Mouse (Mus musculus) midbrain, embryonic 14.5 days (tissue): ENCODE measurements at regions not wholly inside any gene's neighbourhood (a gene's known extent, or its start where the extent isn't known, plus 50 kb on each side); places are given as distances from the start of the nearest gene placed in this dataset.
"Not testable (repeated sequence)": the region's sequence is repeated elsewhere in the genome, so short reads cannot be mapped to it uniquely, and the experiment has no call there.

Experiments
- ATAC-seq: fragments of 200-750 bp; cut with Nextera tagmentation; 2 replicates; pipeline ENCODE4 v1.8.0; 2017; ENCODE audit warnings: moderate number of reproducible peaks, moderate library complexity; ENCODE audit not compliant: low FRiP score, low TSS enrichment
- DNase-seq: peaks from one replicate; pipeline ENCODE4 v3.0.0-alpha.2; 2015
- H3K27ac ChIP-seq: fragments of 300-500 bp; sonication (generic); replicated peaks from 2 replicates; pipeline ENCODE4 v1.5.1; 2014; ENCODE audit warnings: mild to moderate bottlenecking, low read depth, low read length, moderate library complexity
- H3K27me3 ChIP-seq: fragments of 300-500 bp; sonication (generic); 2 replicates; pipeline ENCODE4 v1.6.1; 2014; ENCODE audit warnings: low read length, control low read depth, mixed read lengths; ENCODE audit not compliant: control insufficient read depth, insufficient read depth
- H3K36me3 ChIP-seq: fragments of 300-500 bp; sonication (generic); 2 replicates; pipeline ENCODE4 v1.6.1; 2014; ENCODE audit warnings: low read length, control low read depth; ENCODE audit not compliant: control insufficient read depth, insufficient read depth
- H3K4me1 ChIP-seq: fragments of 300-500 bp; sonication (generic); 2 replicates; pipeline ENCODE4 v1.6.1; 2014; ENCODE audit warnings: mild to moderate bottlenecking, antibody characterized with exemption, low read length, control low read depth; ENCODE audit not compliant: control insufficient read depth, insufficient read depth
- H3K4me2 ChIP-seq: fragments of 300-500 bp; sonication (generic); 2 replicates; pipeline ENCODE4 v1.6.1; 2014; ENCODE audit warnings: mild to moderate bottlenecking, low read length, moderate library complexity
- H3K4me3 ChIP-seq: fragments of 300-500 bp; sonication (generic); replicated peaks from 2 replicates; pipeline ENCODE4 v1.5.1; 2014; ENCODE audit warnings: low read depth, low read length
- H3K9ac ChIP-seq: fragments of 300-500 bp; sonication (generic); replicated peaks from 2 replicates; pipeline ENCODE4 v1.6.1; 2014; ENCODE audit warnings: mild to moderate bottlenecking, low read length, moderate library complexity
- H3K9me3 ChIP-seq: fragments of 300-500 bp; sonication (generic); 2 replicates; pipeline ENCODE4 v1.6.1; 2016; ENCODE audit warnings: low read length, control low read depth, mixed read lengths; ENCODE audit not compliant: control insufficient read depth
- WGBS: fragments of 180-500 bp; shearing (Covaris S2); extraction: QIAGEN DNeasy Blood & Tissue Kit; methylation state at CpG from one replicate; pipeline ENCODE4 v1.1.7; 2014; 5-methylcytosine and 5-hydroxymethylcytosine counted together

DNA sequence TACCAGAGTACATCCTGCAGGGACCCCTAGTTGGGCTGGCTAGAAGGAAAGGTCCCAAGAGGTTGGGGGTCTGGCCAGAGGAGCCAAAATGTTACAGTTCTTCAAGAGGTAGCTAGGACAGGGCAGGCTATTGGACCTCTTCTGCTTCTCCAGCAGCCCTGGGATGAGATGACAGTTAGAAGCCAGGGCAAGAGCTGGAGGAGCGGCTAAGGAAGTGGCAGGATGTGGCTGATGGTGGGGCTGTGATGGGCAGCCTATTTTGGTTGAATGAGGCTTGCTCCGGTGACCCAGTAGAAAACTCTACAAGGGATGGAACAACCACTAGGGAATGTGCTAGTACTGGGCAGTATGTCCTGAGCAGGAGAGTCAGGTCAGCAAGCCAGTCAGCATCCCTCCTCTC is 82.8 kb downstream of the Ddx11 start:
- Histone ChIP-seq H3K36me3 (no peaks in the 10 kb centered on the region), H3K27ac (no peak overlapping the region), H3K27me3 (no peaks in the 10 kb centered on the region), H3K4me2 (no peak overlapping the region), H3K9ac (no peak overlapping the region), H3K9me3 (no peaks in the 10 kb centered on the region), H3K4me3 (no peak overlapping the region), H3K4me1 (no peaks in the 10 kb centered on the region)
- no peak for DNase-seq
- ATAC-seq: no peak
- 90% methylated on average over 2 of the region's 2 CpGs for WGBS

DNA sequence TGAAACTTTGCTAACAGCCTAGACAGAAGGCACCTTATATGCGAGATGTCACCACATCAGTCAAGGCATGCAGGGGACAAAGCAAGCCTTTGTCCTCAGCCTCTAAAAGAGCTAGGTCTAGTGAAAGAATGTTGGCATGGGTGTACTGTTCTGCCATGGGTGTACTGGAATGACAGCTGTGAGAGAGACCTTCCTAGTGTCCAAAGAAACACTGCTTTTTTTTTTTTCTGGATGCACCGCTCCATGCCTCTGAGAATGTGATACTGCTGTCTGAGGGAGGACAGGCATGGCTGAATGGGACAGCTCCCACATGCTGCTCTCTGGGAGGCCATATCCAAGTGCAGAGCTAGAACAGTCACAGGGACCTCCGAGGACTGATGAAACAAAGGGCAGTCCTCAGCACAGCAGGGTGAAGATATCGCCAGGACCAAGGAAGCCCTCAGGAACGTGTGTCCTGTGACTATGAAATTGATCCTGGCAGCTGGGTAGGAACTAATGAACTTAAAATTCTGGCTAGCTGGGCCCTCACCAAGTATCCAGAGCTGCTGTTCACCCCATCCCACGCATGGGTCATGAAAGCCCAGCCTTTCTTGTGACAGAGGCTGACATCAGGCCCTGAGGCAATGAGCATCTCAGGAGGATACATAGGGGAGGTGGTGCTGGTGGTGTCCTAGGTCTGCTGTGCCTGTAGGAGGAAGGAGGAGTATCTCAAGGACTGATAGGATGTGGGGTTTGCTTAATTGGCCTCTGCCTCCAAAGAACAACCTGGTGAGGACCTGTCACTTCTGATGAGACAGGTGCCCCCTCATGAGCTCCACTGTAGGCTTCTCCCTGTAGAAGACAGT is 84.6 kb downstream of the Ddx11 start:
- not testable (repeated sequence) for H3K4me3 ChIP-seq, H3K27me3 ChIP-seq, H3K4me2 ChIP-seq, DNase-seq, H3K9ac ChIP-seq, ATAC-seq, H3K9me3 ChIP-seq, H3K36me3 ChIP-seq, H3K27ac ChIP-seq, H3K4me1 ChIP-seq
- 69% methylated on average over 6 of the region's 6 CpGs for WGBS

DNA sequence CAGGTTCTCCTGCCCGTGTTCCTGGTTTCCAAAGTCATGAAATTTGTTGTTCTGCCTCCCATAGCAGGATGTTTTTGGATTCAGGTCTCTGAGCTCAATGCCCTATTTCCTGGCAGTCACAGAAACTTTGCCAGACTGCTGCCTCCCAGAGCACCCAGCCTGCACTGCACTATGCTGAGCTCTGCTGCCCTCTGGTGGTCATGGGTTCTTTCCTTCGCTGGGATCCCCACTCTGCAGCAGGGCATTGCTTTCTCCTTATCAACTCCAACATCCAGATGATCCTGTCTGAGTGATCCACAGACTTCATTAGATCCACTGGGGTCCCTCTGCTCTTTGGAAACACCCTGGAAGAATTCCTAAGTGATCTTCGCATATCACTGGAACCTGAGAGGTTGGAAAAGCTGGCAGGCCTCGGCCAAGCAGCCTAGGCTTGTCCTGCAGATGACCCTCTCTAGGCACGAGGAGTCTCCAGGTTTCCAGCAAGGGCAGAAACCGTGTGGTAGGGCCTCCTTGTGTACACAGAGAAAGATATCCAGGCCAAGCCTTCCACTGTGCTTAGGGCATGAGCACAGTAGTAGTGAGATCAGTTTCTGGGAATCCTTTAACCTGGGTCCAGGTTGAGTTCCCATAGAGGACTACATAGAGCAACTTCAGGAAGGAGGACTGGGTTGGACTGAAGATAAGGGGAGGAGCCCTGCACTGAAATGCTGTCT is 85.6 kb downstream of the Ddx11 start:
- not testable (repeated sequence) for H3K27me3 ChIP-seq, H3K4me2 ChIP-seq, H3K4me1 ChIP-seq, DNase-seq, H3K27ac ChIP-seq, H3K36me3 ChIP-seq, H3K4me3 ChIP-seq, H3K9ac ChIP-seq, H3K9me3 ChIP-seq
- WGBS: 39% methylated on average over 4 of the region's 6 CpGs
- peak; percentile 66; the same call in 1 of the 2 replicates for ATAC-seq

DNA sequence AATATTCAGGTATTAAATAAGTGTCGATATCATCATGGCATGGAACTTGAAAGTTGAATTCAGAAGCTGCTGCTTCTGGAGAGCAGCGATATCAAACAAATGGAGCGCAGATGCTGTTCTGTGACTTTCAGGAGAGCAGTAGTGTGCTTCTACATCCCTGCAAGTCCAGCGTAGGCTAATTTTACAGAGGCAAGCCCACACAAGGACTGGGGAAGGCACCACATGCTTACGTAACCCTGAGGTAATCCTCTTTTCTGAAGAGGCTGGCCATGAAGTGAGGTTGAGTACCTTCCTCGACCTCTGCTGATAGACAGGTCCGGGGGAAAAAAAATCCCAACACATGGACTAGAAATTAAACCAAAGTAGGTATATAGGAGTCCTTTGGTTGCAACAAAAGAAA is 88.2 kb downstream of the Ddx11 start:
- no peak overlapping the region for H3K4me3 ChIP-seq
- no peak overlapping the region for H3K27ac ChIP-seq
- no peak overlapping the region for H3K4me2 ChIP-seq
- H3K36me3 ChIP-seq: no peaks in the 10 kb centered on the region
- WGBS: 88% methylated on average over 7 of the region's 7 CpGs
- no peaks in the 10 kb centered on the region for H3K9me3 ChIP-seq
- no peaks in the 10 kb centered on the region for H3K27me3 ChIP-seq
- H3K4me1 ChIP-seq: no peaks in the 10 kb centered on the region
- ATAC-seq (no peak), DNase-seq (no peak)
- no peak overlapping the region for H3K9ac ChIP-seq

DNA sequence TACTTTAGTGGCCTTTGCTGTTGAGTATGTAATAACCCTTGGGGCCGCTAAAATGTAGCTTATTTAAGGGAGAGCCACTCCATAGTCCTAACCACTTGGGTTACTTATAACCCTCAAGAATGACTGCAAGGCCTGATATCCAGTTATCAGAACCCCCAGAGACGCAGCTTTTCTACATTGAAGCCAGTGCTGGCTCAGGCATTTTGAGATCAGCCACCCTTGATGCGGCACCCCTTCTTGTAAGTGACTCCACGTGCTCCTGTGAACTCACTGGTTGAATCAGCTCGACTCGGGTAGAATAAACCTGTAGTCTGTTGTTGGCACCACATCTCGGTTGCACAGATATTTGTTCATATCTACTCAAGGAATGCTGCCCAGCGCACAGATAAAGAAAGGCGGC is 89.3 kb downstream of the Ddx11 start:
- Histone ChIP-seq H3K4me3 (no peak overlapping the region), H3K36me3 (no peaks in the 10 kb centered on the region), H3K27me3 (no peaks in the 10 kb centered on the region), H3K4me1 (no peaks in the 10 kb centered on the region), H3K9me3 (no peaks in the 10 kb centered on the region), H3K4me2 (no peak overlapping the region), H3K9ac (no peak overlapping the region), H3K27ac (no peak overlapping the region)
- ATAC-seq (no peak), DNase-seq (no peak)
- 92% methylated on average over 9 of the region's 9 CpGs for WGBS

DNA sequence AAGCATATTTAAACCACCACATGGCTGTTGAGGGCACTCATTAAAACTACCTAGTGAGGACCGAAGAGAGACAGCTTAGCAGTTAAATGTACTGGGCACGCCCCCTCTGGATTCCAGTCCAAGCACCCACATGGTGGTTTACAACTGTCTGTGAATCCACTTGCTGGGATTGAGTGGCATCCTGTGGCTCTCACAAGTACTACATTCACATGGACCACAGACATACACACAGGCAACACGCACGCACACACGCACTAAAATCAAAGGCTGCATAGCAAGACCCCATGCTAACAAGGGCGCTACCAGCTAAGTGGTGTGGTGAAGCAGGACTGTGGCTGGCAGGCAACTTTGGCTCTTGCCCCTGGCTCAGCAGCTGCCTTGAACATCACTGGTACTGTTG is 95.0 kb downstream of the Ddx11 start:
- H3K9ac ChIP-seq: no peak overlapping the region
- no peak overlapping the region for H3K4me2 ChIP-seq
- no peak for DNase-seq
- H3K9me3 ChIP-seq: no peaks in the 10 kb centered on the region
- H3K4me3 ChIP-seq: no peak overlapping the region
- H3K27ac ChIP-seq: no peak overlapping the region
- H3K4me1 ChIP-seq: no peaks in the 10 kb centered on the region
- H3K27me3 ChIP-seq: no peaks in the 10 kb centered on the region
- no peak for ATAC-seq
- no peaks in the 10 kb centered on the region for H3K36me3 ChIP-seq
- 96% methylated on average over 6 of the region's 6 CpGs for WGBS

DNA sequence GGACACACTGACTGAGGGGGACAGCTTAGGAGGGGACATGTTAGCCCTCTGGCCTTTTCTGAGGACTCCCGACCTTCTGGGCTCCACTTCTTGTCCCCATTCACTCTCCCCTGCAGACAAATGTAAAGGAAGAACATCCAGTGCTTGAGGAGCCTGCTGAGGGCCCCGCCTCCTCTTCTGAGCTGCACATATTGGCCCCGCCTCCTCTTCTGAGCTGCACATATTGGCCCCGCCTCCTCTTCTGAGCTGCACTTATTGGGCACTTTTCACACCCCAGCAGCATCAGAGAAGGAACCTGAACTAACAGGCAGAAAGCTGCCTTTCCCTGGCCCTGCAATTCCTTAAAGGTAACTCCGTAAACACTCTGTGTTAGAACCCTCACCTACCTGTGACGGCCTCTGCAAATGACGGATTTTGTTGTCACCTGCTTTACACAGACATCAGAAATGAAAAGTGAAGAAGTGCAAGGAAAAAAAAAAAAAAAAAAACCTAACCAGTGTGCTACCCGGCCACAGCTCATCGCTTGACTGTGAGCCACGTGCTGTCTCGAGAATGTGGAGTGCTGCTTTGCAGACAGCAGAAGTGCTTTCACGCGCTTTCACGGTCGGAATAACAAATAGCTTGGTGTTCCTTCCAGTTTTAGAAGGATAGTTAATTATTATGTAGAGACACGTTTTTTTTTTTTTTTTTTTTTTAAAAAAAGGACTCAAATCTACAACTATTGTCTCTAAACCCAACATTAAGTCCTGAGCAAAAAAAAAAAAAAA is 96.5 kb downstream of the Ddx11 start:
- Histone ChIP-seq H3K4me2 (no peak overlapping the region), H3K27me3 (no peaks in the 10 kb centered on the region), H3K9ac (no peak overlapping the region), H3K36me3 (no peaks in the 10 kb centered on the region), H3K27ac (no peak overlapping the region), H3K9me3 (no peaks in the 10 kb centered on the region), H3K4me1 (no peaks in the 10 kb centered on the region), H3K4me3 (no peak overlapping the region)
- no peak; the same call in 1 of the 2 replicates for ATAC-seq
- WGBS: 58% methylated on average over 16 of the region's 16 CpGs
- no peak for DNase-seq

DNA sequence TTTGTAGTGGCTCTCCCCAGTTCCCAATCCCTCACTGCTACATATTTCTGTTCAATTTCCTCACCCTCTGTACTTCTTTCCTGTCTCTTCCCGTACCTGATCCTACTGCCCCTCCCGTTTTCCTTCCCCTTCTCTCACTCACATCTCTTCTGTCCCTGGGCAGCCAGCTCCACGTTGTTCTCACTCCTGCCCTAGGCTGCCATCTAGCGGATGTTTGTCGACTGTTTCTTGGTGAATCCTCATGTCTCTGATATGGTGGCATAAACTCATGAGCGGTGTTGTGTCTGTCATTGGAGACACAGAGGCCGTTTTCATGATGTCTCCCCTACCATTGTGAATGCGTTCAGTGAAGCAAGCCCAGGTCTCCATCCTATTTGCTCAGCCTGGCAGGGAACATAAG is 97.9 kb downstream of the Ddx11 start:
- H3K36me3 ChIP-seq: no peaks in the 10 kb centered on the region
- DNase-seq (peak; percentile 92), ATAC-seq (no peak; the same call in 1 of the 2 replicates)
- H3K27ac ChIP-seq: no peak overlapping the region
- WGBS: 8% methylated on average over 8 of the region's 8 CpGs
- H3K4me2 ChIP-seq: no peak overlapping the region
- no peak overlapping the region for H3K9ac ChIP-seq
- H3K4me3 ChIP-seq: no peak overlapping the region
- no peaks in the 10 kb centered on the region for H3K9me3 ChIP-seq
- no peaks in the 10 kb centered on the region for H3K4me1 ChIP-seq
- H3K27me3 ChIP-seq: no peaks in the 10 kb centered on the region
